Mouse (Mus musculus): ENCODE data around the gene Emilin1. TPM values are rescaled to one million over a fixed set of nuclear protein-coding genes. Genes with fewer than 3 reads are reported as not detected.

The Emilin1 gene
- polyA plus RNA-seq, 1 experiment from 2014 or later: 366 TPM

DNA sequence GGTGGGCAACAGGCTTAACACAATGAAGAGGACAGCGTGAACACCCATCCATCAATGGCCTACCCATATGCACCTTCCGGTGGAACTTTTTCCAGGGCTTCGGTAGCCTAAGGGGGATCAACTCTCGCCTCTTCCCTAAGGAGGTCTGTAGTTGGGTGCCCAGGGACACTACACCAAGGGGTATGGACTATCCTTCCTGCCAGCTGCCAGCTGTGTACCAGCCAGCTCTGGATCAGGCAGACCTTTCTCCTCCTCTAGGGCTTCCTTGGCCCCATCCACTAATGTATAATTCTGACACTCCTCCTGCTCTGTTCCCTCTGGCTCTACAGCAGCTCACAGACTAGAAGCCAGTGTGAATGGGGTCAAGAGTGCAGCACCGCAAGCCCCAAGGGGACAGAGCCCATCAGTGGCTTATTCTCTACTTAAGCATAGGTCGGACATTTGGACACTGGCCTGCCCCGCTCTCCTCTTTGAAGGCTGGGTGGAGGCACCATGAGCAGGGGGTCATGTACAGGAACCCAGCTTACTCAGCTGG, 966 bp downstream of the Emilin1 start:
- Histone ChIP-seq H3K27ac (ENCODE audit: low read length) (peak overlapping the region; percentile 90), H3K27me3 (ENCODE audit: insufficient read depth, low read length) (no peaks in the 10 kb centered on the region), H3K9me3 (ENCODE audit: low read length) (no peaks in the 10 kb centered on the region), H3K4me2 (replicated peaks; ENCODE audit: low read depth, low read length) (peak overlapping the region; percentile 72), H3K4me3 (ENCODE audit: low read length) (peak overlapping the region; percentile 52), H3K9ac (replicated peaks; ENCODE audit: low read length) (peak overlapping the region; percentile 64), H3K4me1 (ENCODE audit: insufficient read depth, low read length) (peaks cover 58% of the 10 kb centered on the region), H3K36me3 (ENCODE audit: insufficient read depth, low read length) (peaks cover 23% of the 10 kb centered on the region)
- WGBS: 39% methylated on average over 7 of the region's 7 CpGs
- ATAC-seq (ENCODE audit: low FRiP score, low TSS enrichment): no peak

DNA sequence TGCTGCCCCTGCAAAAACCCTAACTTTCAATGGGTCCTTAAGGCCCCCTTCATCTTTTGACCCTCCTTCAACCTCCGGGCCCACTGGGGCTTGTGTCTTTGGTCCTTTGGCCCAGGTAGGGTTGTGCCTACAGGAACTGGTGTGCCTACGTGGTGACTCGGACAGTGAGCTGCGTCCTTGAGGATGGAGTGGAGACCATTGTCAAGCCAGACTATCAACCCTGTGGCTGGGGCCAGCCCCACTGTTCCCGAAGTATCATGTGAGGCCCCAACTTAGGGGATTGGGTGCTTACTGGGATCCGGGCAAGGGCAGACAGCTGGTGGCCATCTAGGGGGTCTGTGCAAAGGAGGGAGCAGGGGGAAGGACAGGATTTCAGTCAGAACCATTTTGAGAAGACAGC, 1.6 kb downstream of the Emilin1 start:
- Histone ChIP-seq H3K4me1 (ENCODE audit: insufficient read depth, low read length) (peaks cover 51% of the 10 kb centered on the region), H3K27ac (ENCODE audit: low read length) (peak overlapping the region; percentile 90), H3K4me2 (replicated peaks; ENCODE audit: low read depth, low read length) (peak overlapping the region; percentile 72), H3K4me3 (ENCODE audit: low read length) (peak overlapping the region; percentile 52), H3K9me3 (ENCODE audit: low read length) (no peaks in the 10 kb centered on the region), H3K36me3 (ENCODE audit: insufficient read depth, low read length) (peaks cover 28% of the 10 kb centered on the region), H3K27me3 (ENCODE audit: insufficient read depth, low read length) (no peaks in the 10 kb centered on the region), H3K9ac (replicated peaks; ENCODE audit: low read length) (peak overlapping the region; percentile 64)
- no peak for ATAC-seq (ENCODE audit: low FRiP score, low TSS enrichment)
- 42% methylated on average over 6 of the region's 6 CpGs for WGBS

DNA sequence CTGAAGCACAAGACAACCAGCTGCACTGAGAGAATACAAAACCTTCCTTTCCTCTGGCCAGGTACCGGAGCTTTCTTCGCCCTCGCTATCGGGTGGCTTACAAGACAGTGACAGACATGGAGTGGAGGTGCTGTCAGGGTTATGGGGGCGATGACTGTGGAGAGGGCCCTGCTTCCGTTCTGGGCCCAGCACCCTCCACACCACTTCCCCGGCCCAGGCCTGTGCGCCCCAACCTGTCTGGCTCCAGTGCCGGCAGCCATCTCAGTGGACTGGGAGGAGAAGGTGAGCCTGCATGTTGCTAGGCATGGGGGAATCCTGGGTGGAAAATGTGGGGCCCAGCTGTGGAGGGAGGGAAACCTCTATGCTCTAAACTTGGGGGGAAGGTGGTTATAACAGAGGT, 2.3 kb downstream of the Emilin1 start:
- 42% methylated on average over 9 of the region's 9 CpGs for WGBS
- Histone ChIP-seq H3K9ac (replicated peaks; ENCODE audit: low read length) (peak overlapping the region; percentile 64), H3K4me3 (ENCODE audit: low read length) (peak overlapping the region; percentile 52), H3K27me3 (ENCODE audit: insufficient read depth, low read length) (no peaks in the 10 kb centered on the region), H3K27ac (ENCODE audit: low read length) (peak overlapping the region; percentile 90), H3K4me2 (replicated peaks; ENCODE audit: low read depth, low read length) (peak overlapping the region; percentile 72), H3K9me3 (ENCODE audit: low read length) (no peaks in the 10 kb centered on the region), H3K36me3 (ENCODE audit: insufficient read depth, low read length) (peaks cover 29% of the 10 kb centered on the region), H3K4me1 (ENCODE audit: insufficient read depth, low read length) (peaks cover 50% of the 10 kb centered on the region)
- ATAC-seq (ENCODE audit: low FRiP score, low TSS enrichment): peak; percentile 0

DNA sequence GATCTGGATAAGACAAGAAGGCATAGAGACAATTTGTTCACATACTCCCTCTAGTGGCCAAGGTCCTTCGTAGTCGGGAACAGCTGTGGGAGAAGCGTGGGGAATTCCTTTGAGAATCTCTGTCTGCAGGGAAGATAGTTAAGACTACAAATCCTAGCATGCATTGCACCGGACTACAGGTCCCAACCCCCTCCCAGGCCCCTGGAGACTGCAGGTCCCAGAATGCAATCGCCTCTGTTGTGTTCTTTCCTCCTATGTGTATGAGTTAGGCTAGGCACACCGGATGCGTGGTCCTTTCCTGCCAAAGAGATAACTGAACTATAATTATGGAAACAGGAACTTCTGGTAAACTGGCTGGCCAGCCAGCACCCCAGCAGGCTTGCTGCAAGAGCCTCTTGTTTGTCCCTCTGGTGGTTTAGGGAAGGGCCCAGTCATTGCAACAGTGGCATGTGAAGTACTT, 2.8 kb downstream of the Emilin1 start:
- peak overlapping the region; percentile 52 for H3K4me3 ChIP-seq (ENCODE audit: low read length)
- H3K9ac ChIP-seq (replicated peaks; ENCODE audit: low read length): peak overlapping the region; percentile 35
- H3K4me1 ChIP-seq (ENCODE audit: insufficient read depth, low read length): peaks cover 48% of the 10 kb centered on the region
- peak overlapping the region; percentile 90 for H3K27ac ChIP-seq (ENCODE audit: low read length)
- H3K27me3 ChIP-seq (ENCODE audit: insufficient read depth, low read length): no peaks in the 10 kb centered on the region
- H3K4me2 ChIP-seq (replicated peaks; ENCODE audit: low read depth, low read length): peak overlapping the region; percentile 72
- peaks cover 33% of the 10 kb centered on the region for H3K36me3 ChIP-seq (ENCODE audit: insufficient read depth, low read length)
- no peaks in the 10 kb centered on the region for H3K9me3 ChIP-seq (ENCODE audit: low read length)
- ATAC-seq (ENCODE audit: low FRiP score, low TSS enrichment): peak; percentile 75
- 6% methylated on average over 7 of the region's 7 CpGs for WGBS

DNA sequence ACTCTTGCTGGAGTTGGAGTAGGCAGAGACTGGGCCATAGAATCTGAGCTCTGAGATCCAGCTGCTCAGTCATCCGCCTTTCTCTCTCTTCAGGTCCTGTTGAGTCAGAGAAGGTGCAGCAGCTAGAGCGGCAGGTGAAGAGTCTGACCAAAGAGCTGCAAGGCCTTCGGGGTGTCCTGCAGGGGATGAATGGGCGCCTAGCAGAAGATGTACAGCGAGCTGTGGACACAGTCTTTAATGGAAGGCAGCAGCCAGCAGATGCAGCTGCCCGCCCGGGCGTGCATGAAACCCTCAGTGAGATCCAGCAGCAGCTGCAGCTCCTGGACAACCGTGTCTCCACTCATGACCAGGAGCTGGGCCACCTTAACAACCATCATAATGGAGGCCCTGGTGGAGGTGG, 3.6 kb downstream of the Emilin1 start:
- 90% methylated on average over 9 of the region's 9 CpGs for WGBS
- Histone ChIP-seq H3K4me1 (ENCODE audit: insufficient read depth, low read length) (peaks cover 44% of the 10 kb centered on the region), H3K4me2 (replicated peaks; ENCODE audit: low read depth, low read length) (no peak overlapping the region), H3K27me3 (ENCODE audit: insufficient read depth, low read length) (no peaks in the 10 kb centered on the region), H3K36me3 (ENCODE audit: insufficient read depth, low read length) (peaks cover 34% of the 10 kb centered on the region), H3K9me3 (ENCODE audit: low read length) (no peaks in the 10 kb centered on the region), H3K9ac (replicated peaks; ENCODE audit: low read length) (no peak overlapping the region), H3K27ac (ENCODE audit: low read length) (peak overlapping the region; percentile 72; the same call in 1 of the 2 replicates), H3K4me3 (ENCODE audit: low read length) (no peak overlapping the region)
- no peak for ATAC-seq (ENCODE audit: low FRiP score, low TSS enrichment)

DNA sequence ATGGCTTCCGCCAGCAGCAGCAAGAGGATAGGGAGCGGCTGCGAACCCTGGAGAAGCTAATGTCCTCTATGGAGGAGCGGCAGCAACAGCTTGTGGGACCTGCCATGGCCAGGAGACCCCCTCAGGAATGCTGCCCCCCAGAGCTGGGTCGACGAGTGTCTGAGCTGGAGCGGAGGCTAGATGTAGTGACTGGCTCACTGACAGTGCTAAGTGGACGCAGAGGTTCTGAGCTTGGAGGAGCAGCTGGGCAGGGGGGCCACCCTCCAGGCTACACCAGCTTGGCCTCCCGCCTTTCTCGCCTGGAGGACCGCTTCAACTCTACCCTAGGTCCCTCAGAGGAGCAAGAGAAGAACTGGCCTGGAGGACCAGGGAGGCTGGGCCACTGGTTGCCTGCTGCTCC, 4.1 kb downstream of the Emilin1 start:
- H3K4me2 ChIP-seq (replicated peaks; ENCODE audit: low read depth, low read length): no peak overlapping the region
- no peaks in the 10 kb centered on the region for H3K27me3 ChIP-seq (ENCODE audit: insufficient read depth, low read length)
- 87% methylated on average over 11 of the region's 11 CpGs for WGBS
- peaks cover 45% of the 10 kb centered on the region for H3K4me1 ChIP-seq (ENCODE audit: insufficient read depth, low read length)
- peaks cover 34% of the 10 kb centered on the region for H3K36me3 ChIP-seq (ENCODE audit: insufficient read depth, low read length)
- H3K9me3 ChIP-seq (ENCODE audit: low read length): no peaks in the 10 kb centered on the region
- no peak overlapping the region for H3K9ac ChIP-seq (replicated peaks; ENCODE audit: low read length)
- H3K27ac ChIP-seq (ENCODE audit: low read length): no peak overlapping the region
- ATAC-seq (ENCODE audit: low FRiP score, low TSS enrichment): no peak
- H3K4me3 ChIP-seq (ENCODE audit: low read length): no peak overlapping the region

DNA sequence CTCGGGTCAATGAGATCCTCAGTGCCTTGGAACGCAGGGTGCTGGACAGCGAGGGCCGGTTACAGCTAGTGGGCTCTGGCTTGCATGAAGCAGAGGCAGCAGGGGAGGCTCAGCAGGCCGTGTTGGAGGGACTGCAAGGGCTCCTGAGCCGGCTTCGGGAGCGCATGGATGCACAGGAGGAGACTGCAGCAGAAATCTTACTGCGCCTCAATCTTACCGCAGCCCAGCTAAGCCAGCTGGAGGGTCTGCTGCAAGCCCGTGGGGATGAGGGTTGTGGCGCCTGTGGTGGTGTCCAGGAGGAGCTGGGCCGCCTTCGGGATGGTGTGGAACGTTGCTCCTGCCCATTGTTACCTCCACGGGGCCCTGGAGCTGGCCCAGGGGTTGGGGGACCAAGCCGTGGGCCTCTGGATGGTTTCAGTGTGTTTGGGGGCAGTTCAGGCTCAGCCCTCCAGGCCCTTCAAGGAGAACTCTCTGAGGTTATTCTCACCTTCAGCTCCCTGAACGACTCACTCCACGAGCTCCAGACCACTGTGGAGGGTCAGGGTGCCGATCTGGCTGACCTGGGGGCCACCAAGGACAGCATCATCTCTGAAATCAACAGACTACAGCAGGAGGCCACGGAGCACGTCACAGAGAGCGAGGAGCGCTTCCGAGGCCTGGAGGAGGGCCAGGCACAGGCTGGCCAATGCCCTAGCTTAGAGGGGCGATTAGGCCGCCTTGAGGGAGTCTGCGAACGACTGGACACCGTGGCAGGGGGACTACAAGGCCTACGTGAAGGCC, 4.9 kb downstream of the Emilin1 start:
- H3K9me3 ChIP-seq (ENCODE audit: low read length): no peaks in the 10 kb centered on the region
- H3K4me2 ChIP-seq (replicated peaks; ENCODE audit: low read depth, low read length): no peak overlapping the region
- no peak for ATAC-seq (ENCODE audit: low FRiP score, low TSS enrichment)
- H3K4me3 ChIP-seq (ENCODE audit: low read length): no peak overlapping the region
- H3K9ac ChIP-seq (replicated peaks; ENCODE audit: low read length): no peak overlapping the region; the same call in 1 of the 2 replicates
- peaks cover 45% of the 10 kb centered on the region for H3K4me1 ChIP-seq (ENCODE audit: insufficient read depth, low read length)
- peaks cover 34% of the 10 kb centered on the region for H3K36me3 ChIP-seq (ENCODE audit: insufficient read depth, low read length)
- no peak overlapping the region for H3K27ac ChIP-seq (ENCODE audit: low read length)
- 82% methylated on average over 31 of the region's 31 CpGs for WGBS
- H3K27me3 ChIP-seq (ENCODE audit: insufficient read depth, low read length): no peaks in the 10 kb centered on the region

DNA sequence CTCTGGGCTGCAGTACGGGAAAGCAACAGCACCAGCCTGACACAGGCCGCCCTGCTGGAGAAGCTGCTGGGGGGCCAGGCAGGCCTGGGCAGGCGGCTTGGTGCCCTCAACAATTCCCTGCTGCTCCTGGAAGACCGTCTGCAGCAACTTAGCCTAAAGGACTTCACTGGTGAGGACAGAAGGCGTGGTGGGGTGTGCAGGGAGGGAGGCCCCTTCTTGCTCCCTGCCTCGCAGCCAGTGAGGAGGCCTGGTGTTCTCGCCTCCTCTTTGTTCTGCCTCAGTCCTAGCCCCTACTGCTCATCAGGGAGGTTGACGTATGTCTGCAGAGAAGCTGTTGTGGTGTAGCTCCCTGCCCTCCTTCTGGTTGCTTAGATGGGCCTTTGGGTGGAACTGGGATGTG, 5.5 kb downstream of the Emilin1 start:
- H3K9ac ChIP-seq (replicated peaks; ENCODE audit: low read length): no peak overlapping the region; the same call in 1 of the 2 replicates
- H3K27ac ChIP-seq (ENCODE audit: low read length): no peak overlapping the region
- H3K4me3 ChIP-seq (ENCODE audit: low read length): no peak overlapping the region
- peaks cover 34% of the 10 kb centered on the region for H3K36me3 ChIP-seq (ENCODE audit: insufficient read depth, low read length)
- H3K27me3 ChIP-seq (ENCODE audit: insufficient read depth, low read length): no peaks in the 10 kb centered on the region
- no peaks in the 10 kb centered on the region for H3K9me3 ChIP-seq (ENCODE audit: low read length)
- WGBS: 85% methylated on average over 8 of the region's 8 CpGs
- H3K4me1 ChIP-seq (ENCODE audit: insufficient read depth, low read length): peaks cover 41% of the 10 kb centered on the region
- no peak for ATAC-seq (ENCODE audit: low FRiP score, low TSS enrichment)
- no peak overlapping the region for H3K4me2 ChIP-seq (replicated peaks; ENCODE audit: low read depth, low read length)

DNA sequence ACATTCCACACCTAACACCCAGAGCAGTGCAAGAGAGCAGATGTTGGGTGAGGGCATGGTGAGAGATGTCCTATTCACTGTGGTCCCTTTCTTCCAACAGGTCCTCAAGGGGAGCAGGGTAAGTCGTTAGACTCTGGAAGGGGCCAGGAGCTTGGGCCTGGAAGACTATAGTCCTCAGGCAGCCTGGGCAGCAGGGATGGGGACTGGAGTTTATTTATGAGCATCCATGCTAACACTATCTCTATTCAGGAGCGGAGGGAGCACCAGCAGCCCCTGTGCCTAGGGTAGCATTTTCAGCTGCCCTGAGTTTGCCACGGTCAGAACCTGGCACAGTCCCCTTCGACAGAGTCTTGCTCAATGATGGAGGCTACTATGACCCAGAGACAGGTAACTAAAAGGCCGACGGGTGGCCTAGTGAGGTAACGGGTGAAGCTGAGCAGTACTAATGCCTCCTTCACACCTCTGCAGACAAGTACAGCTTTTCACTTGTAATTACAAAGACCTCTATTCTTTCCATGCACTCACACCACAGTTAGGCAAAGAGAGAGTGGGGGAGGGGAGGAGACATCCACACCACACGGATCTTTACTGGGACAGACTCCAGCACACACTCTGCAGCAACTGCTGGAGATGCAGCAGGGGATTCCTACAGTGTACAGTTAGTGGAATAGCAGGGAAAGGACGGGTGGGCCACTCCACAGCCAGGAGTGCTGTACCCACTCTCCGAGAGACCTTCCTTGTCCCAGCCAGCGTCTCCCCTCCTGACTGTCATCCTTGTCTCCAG, 6.8 kb downstream of the Emilin1 start:
- no peak overlapping the region for H3K4me2 ChIP-seq (replicated peaks; ENCODE audit: low read depth, low read length)
- no peak overlapping the region for H3K27ac ChIP-seq (ENCODE audit: low read length)
- peaks cover 34% of the 10 kb centered on the region for H3K36me3 ChIP-seq (ENCODE audit: insufficient read depth, low read length)
- no peaks in the 10 kb centered on the region for H3K9me3 ChIP-seq (ENCODE audit: low read length)
- no peaks in the 10 kb centered on the region for H3K27me3 ChIP-seq (ENCODE audit: insufficient read depth, low read length)
- ATAC-seq (ENCODE audit: low FRiP score, low TSS enrichment): no peak
- no peak overlapping the region for H3K9ac ChIP-seq (replicated peaks; ENCODE audit: low read length)
- peaks cover 39% of the 10 kb centered on the region for H3K4me1 ChIP-seq (ENCODE audit: insufficient read depth, low read length)
- WGBS: 74% methylated on average over 11 of the region's 11 CpGs
- no peak overlapping the region for H3K4me3 ChIP-seq (ENCODE audit: low read length)

All from kidney, embryonic 16.5 days (tissue).